Mouse (Mus musculus) kidney, adult 18-20 months (tissue): ENCODE measurements at regions not wholly inside any gene's neighbourhood (a gene's known extent, or its start where the extent isn't known, plus 50 kb on each side); places are given as distances from the start of the nearest gene placed in this dataset.
A peak's percentile ranks its signal among the peaks of the same experiment; 100 is the strongest.
"Not testable (repeated sequence)": the region's sequence is repeated elsewhere in the genome, so short reads cannot be mapped to it uniquely, and the experiment has no call there.

Source experiments
- DNase-seq: peaks from one replicate; pipeline ENCODE4 v3.0.0; 2021

GRCm38 (mm10) chr15:90400326-90401280 is 176.5 kb downstream of the Alg10b start:
- DNase-seq = no peak

- peak; percentile 10 for DNase-seq
Measured at GRCm38 (mm10) chr15:90420776-90421175, 196.7 kb downstream of the Alg10b start.

- no peak for DNase-seq
Measured at GRCm38 (mm10) chr15:90422122-90422614, 198.1 kb downstream of the Alg10b start.

DNA sequence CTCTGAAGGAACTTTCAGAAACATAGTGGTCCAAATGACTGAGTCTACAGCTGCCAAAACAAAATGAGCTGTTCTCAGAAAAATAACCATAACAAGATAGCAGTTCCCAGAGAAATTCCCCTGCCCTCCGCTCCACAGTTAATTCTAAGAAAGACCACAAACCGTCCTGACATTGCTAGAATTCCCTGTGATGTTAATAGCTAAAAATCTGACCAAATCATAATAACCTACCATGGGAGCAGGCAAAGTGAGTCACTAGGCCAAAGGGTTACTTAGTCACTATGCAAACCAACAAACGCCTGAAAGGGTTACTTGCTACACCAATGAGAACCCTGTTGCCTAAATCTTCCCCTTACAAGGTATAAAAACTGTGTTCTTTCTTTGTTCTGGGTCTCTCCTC is 206.9 kb downstream of the Alg10b start:
- not testable (repeated sequence) for DNase-seq

GRCm38 (mm10) chr15:90432154-90432553 is 208.0 kb downstream of the Alg10b start:
- no peak for DNase-seq

DNA sequence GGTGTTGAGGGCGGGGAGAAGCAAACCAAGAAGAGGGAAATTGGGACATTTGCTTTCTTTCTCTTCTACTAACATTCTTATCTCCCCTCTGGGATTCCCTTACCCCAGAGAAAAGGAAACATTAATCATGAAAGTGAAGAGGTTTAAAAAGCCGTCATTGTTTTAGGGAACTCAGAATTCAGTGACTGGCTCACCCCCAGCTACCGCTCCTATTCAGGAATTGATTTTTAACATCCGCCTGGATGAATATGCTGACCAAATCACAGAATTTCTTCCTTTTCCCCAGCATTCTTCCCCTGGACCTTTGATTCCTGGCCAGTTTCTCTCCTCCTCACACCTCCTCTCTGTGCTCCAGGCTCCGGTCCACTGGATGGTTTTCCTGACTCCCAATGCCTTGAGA is 211.2 kb downstream of the Alg10b start:
- no peak for DNase-seq
